Mouse (Mus musculus): ENCODE measurements around the gene Dmac1. TPM values are rescaled to one million over a fixed set of nuclear protein-coding genes. Genes with fewer than 3 reads are reported as not detected.
"Not testable (repeated sequence)": the region's sequence is repeated elsewhere in the genome, so short reads cannot be mapped to it uniquely, and the experiment has no call there.

The Dmac1 gene
- total and polyA plus RNA-seq, 3 experiments = 63.4 to 108 (median 74.2) TPM

DNA sequence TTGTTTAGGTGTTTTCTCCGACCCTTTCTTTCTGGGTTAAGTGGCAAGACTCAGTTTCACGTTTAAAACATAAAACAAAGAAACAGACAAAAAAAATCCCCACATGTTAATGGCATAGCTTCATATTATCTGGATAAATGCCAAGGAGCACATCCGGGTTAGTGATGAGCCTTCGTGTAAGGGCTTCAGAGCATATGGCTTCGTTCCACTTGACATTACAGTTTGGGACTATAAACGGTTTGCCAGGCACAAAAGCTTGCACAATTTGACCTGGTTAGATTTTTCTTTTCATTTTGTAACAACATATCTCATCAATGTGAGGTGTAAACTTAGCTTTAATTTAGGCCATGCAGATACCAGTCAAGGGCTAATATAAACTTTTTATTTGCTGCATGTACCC, 17.9 kb downstream of the Dmac1 start:
- H3K27ac ChIP-seq (ENCODE audit: insufficient read depth, low read depth) = no peak overlapping the region
- H3K4me1 ChIP-seq (ENCODE audit: control insufficient read depth in 1 of 2, insufficient read depth in 2 of 2) = peaks cover 0 to 12% of the 10 kb centered on the region in 2 experiments; a peak in 1 of 4 replicates
- in situ Hi-C loops (cut with MboI; ENCODE audit: low pct_ligation_motif_present, low pct_unique_long_range_greater_than_20kb, low sequenced_read_pairs) = no loop called here
- no peak overlapping the region for H3K4me3 ChIP-seq (replicated peaks in 1 of 3; ENCODE audit: low read depth in 2 of 3, low read length in 2 of 3, poor library complexity in 1 of 3)
- no peaks in the 10 kb centered on the region for H3K27me3 ChIP-seq (replicated peaks)
- no peaks in the 10 kb centered on the region for H3K9me3 ChIP-seq (replicated peaks; ENCODE audit: low read length)
- TF ChIP-seq E2F4 (IDR thresholded peaks at IDR 0.05; ENCODE audit: insufficient replicate concordance, low read depth, low read length) = no peak
- no peak for TF ChIP-seq ZMIZ1 (IDR thresholded peaks at IDR 0.05; ENCODE audit: low read depth, low read length)
- dilution Hi-C loops (cut with MboI; ENCODE audit: extremely low pct_ligation_motif_present, extremely low pct_unique_long_range_greater_than_20kb, low sequenced_read_pairs) = no loop called here
- no peak overlapping the region for H3K4me2 ChIP-seq (ENCODE audit: insufficient read depth, low read depth, poor library complexity, severe bottlenecking)
- no peak overlapping the region for H3K9ac ChIP-seq (ENCODE audit: insufficient read depth, low read depth)
- no peaks in the 10 kb centered on the region for H3K36me3 ChIP-seq (replicated peaks in 1 of 2; ENCODE audit: control insufficient read depth in 1 of 2, insufficient read depth in 1 of 2, low read length in 1 of 2)
- no peaks in the 10 kb centered on the region for H3K79me2 ChIP-seq (replicated peaks; ENCODE audit: control insufficient read depth, extremely low read depth, insufficient read depth, poor library complexity, severe bottlenecking)
- no peak for DNase-seq (ENCODE audit: extremely low read depth)

GRCm38 (mm10) chr4:75259447-75259846, 18.7 kb downstream of the Dmac1 start:
- TF ChIP-seq CHD2 (IDR thresholded peaks at IDR 0.05; ENCODE audit: low read length) (no peak), POLR2A (IDR thresholded peaks at IDR 0.05; ENCODE audit: low read depth, low read length) (no peak), ZNF384 (IDR thresholded peaks at IDR 0.05; ENCODE audit: low read depth, low read length) (no peak), KAT2A (IDR thresholded peaks at IDR 0.05; ENCODE audit: insufficient replicate concordance, low read length) (no peak), E2F4 (IDR thresholded peaks at IDR 0.05; ENCODE audit: insufficient replicate concordance, low read depth, low read length) (no peak), SMC3 (IDR thresholded peaks at IDR 0.05; ENCODE audit: low read depth, low read length) (no peak), EP300 (IDR thresholded peaks at IDR 0.05; ENCODE audit: low read length) (no peak), USF1 (IDR thresholded peaks at IDR 0.05; ENCODE audit: low read depth, low read length) (no peak)
- no peak for DNase-seq (ENCODE audit: extremely low read depth)
- Histone ChIP-seq H3K4me3 (replicated peaks in 1 of 3; ENCODE audit: low read depth in 2 of 3, low read length in 2 of 3, poor library complexity in 1 of 3) (no peak overlapping the region), H3K36me3 (replicated peaks in 1 of 2; ENCODE audit: control insufficient read depth in 1 of 2, insufficient read depth in 1 of 2, low read length in 1 of 2) (no peaks in the 10 kb centered on the region), H3K79me2 (replicated peaks; ENCODE audit: control insufficient read depth, extremely low read depth, insufficient read depth, poor library complexity, severe bottlenecking) (no peaks in the 10 kb centered on the region), H3K9me3 (replicated peaks; ENCODE audit: low read length) (no peaks in the 10 kb centered on the region), H3K9ac (ENCODE audit: insufficient read depth, low read depth) (no peak overlapping the region), H3K27me3 (replicated peaks) (no peaks in the 10 kb centered on the region), H3K4me1 (ENCODE audit: control insufficient read depth in 1 of 2, insufficient read depth in 2 of 2) (peaks cover 0 to 12% of the 10 kb centered on the region in 2 experiments; a peak in 1 of 4 replicates), H3K27ac (ENCODE audit: insufficient read depth, low read depth) (no peak overlapping the region), H3K4me2 (ENCODE audit: insufficient read depth, low read depth, poor library complexity, severe bottlenecking) (no peak overlapping the region)
- dilution Hi-C loops (cut with MboI; ENCODE audit: extremely low pct_ligation_motif_present, extremely low pct_unique_long_range_greater_than_20kb, low sequenced_read_pairs) = no loop called here
- in situ Hi-C loops (cut with MboI; ENCODE audit: low pct_ligation_motif_present, low pct_unique_long_range_greater_than_20kb, low sequenced_read_pairs) = no loop called here

DNA sequence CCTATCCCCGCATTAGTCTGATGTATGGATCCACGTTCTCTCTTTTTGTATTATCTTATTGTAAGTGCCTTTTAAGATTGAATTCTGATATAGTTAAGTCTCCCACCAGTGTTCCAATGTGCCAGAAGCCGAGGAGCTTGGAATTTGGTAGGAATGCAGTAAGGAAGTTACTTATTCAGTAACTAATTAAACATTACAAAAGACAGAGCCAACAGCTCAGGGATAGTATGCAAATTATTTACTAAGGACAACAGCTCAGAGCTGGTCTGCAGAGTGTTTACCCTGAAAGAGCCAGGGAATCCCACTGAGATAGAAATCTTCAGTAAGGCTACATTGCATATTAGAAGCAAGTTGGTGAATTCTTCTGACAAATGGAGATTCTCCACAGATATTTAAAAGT, 43.5 kb downstream of the Dmac1 start:
- H3K4me1 ChIP-seq (ENCODE audit: control insufficient read depth in 1 of 2, insufficient read depth in 2 of 2); H3K27ac ChIP-seq (ENCODE audit: insufficient read depth, low read depth); dilution Hi-C loops (cut with MboI; ENCODE audit: extremely low pct_ligation_motif_present, extremely low pct_unique_long_range_greater_than_20kb, low sequenced_read_pairs); in situ Hi-C loops (cut with MboI; ENCODE audit: low pct_ligation_motif_present, low pct_unique_long_range_greater_than_20kb, low sequenced_read_pairs); H3K79me2 ChIP-seq (replicated peaks; ENCODE audit: control insufficient read depth, extremely low read depth, insufficient read depth, poor library complexity, severe bottlenecking); H3K9me3 ChIP-seq (replicated peaks; ENCODE audit: low read length); H3K4me3 ChIP-seq (replicated peaks in 1 of 3; ENCODE audit: low read depth in 2 of 3, low read length in 2 of 3, poor library complexity in 1 of 3); DNase-seq (ENCODE audit: extremely low read depth); H3K36me3 ChIP-seq (replicated peaks in 1 of 2; ENCODE audit: control insufficient read depth in 1 of 2, insufficient read depth in 1 of 2, low read length in 1 of 2); H3K4me2 ChIP-seq (ENCODE audit: insufficient read depth, low read depth, poor library complexity, severe bottlenecking); H3K27me3 ChIP-seq (replicated peaks); H3K9ac ChIP-seq (ENCODE audit: insufficient read depth, low read depth): not testable (repeated sequence)
